Mouse (Mus musculus): ENCODE measurements around the gene Cbarp.

Cbarp gene

DNA sequence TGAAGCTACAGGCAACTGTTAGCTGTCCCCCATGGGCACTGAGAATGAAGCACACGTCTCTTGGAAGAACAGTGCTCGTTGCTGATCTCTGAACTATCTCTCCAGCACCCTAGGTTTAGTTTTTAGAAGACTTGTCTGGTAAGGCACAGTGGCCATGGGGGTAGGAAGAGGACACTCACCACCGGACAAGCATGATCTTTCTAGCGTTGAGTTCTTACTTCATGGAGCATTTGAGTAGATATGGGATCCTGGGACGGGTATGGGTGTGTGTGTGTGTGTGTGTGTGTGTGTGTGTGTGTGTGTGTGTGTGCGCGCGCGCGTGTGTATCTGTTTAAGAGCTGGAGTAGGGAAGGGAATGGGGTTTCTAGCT is at the start of gene Cbarp:
Cbarp (minus strand) TSS at position 170 of the 370 bp plus-strand sequence.
- no peak for DNase-seq (ENCODE audit: low spot score)

DNA sequence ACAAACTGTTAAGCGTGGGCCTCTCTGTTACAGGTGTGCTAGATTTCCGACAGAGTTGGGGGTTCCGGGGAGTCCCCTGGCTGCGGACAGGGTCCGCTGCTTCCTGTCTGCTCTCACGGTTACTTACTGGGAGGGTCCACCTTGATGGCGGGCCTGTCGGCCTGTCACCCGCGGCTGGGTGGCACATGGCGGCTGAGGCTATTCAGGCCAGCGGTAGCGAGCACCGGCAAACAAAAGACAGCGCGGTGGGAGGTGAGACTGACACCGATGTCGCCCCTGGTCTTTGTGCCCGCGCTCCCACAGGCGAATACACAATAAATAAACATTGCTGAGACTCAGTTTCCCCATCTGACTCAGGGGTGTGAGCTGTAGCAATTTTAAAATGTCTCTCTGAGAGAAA is 49.4 kb upstream of the Cbarp start:
- no peak for DNase-seq (ENCODE audit: low spot score)

DNA sequence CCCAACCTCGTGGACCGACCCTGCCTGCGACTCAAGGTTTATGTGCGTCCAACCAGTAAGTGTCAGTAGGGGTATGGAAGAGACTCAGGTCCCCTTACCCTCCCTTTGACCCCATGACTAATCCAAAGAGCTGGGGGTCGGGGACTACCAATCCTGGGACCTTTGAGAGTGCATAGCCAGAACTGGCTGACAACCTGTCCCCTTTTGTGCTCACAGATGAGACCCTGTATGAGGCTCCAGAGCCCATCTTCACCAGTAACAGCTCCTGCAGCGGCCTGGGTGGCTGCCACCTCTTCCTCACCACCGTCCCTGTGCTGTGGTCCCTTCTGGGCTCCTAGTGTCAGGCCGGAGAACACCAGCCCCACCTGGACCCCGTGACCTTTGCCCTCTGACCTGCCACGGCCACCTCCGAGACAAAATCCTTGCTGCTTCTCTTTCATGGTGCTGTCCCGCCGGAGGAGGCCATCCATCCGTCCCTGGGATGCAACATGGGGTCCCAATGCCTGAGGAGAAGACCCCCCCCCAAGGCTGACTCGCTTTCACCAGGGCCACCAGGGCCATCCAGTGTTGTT is 47.9 kb upstream of the Cbarp start:
- no peak for DNase-seq (ENCODE audit: low spot score)

DNA sequence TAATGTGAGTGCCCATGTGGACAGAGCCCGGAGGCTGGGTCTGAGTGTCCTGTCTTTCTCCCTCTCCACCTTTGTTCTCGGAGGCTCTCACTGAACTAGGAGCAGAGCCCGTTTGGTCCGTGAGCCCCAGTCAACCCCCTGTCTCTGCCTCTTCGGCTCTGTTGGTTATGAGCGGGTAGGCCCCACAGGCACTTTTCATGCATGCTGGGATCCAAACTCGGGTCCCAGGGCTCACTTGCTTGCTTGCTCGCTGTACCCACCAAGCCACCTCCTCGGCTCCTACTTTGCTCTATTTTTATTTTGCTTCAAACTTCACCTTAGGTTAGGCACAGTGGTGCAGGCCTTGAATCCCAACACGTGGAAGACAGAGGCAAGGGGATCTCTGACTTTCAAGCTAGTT is 47.1 kb upstream of the Cbarp start:
- no peak for DNase-seq (ENCODE audit: low spot score)

DNA sequence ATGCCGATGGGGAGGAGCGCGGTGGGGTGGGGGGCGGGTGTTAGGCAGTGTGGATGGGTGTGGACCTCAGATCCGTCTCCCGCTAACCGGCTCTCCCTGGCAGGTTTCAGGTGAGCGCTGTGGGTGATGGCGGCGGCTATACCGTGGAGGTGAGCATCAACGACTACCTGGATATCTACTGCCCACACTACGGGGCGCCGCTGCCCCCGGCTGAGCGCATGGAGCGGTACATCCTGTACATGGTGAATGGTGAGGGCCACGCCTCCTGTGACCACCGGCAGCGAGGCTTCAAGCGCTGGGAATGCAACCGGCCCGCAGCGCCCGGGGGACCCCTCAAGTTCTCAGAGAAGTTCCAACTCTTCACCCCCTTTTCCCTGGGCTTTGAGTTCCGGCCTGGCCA is 46.0 kb upstream of the Cbarp start:
- no peak for DNase-seq (ENCODE audit: low spot score)

DNA sequence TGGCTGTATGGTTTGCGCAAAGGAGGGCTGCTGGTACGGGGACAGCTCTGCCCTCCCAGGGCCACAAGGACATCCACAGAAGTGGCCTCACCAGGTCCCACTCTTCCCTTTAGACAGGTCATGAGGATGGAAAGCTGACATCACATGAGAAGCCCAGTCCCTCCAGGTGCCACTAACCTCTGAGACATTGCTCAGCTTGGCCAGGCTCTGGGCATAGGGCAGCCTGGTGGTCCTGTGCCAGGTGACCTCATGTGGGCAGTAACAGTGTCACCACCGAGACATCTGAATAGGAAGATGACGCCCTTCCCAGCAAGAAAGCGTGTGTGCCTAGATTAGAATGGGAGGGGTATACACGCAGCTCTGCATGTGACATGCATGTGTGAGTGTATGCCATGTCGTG is 41.9 kb upstream of the Cbarp start:
- no peak for DNase-seq (ENCODE audit: low spot score)

DNA sequence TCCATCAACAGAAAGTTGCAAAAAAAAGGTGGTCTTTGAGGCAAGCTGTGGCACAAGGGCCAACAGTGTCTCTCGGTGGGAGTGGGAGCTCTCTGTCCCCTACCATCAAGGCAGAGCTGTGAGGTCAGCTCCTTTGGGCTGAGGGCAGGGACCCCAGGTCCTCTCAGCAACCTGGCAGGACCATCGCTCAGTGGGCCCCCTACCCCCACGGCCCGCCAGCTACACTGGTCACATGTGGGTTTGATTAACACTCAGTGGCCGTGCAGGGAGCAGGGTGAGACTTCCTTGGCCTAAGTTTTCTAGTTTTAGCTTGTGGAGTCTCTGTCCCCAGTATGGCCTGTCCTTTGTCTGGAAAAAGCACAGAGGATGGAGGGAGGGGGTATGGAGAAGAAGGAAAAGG is 40.2 kb upstream of the Cbarp start:
- no peak for DNase-seq (ENCODE audit: low spot score)

DNA sequence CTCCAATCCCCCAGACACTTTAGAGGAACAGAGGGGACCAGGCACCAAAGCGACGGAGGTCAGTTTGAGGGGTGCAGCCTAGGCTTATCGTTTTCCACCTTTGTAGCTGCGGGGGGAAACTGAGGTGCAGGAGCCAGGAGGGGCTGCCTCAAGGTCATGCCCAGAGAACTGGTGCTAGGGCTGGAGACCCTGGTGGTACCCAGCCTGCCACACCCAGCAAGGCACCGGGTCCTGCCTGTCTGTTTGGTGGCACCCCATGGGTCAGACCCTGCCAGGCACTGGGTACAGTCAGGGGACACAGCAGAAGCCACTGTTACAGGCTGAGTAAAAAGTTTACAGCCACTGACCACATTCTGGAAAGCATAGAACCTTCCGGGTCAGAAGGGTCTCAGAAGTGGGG is 39.7 kb upstream of the Cbarp start:
- no peak for DNase-seq (ENCODE audit: low spot score)

DNA sequence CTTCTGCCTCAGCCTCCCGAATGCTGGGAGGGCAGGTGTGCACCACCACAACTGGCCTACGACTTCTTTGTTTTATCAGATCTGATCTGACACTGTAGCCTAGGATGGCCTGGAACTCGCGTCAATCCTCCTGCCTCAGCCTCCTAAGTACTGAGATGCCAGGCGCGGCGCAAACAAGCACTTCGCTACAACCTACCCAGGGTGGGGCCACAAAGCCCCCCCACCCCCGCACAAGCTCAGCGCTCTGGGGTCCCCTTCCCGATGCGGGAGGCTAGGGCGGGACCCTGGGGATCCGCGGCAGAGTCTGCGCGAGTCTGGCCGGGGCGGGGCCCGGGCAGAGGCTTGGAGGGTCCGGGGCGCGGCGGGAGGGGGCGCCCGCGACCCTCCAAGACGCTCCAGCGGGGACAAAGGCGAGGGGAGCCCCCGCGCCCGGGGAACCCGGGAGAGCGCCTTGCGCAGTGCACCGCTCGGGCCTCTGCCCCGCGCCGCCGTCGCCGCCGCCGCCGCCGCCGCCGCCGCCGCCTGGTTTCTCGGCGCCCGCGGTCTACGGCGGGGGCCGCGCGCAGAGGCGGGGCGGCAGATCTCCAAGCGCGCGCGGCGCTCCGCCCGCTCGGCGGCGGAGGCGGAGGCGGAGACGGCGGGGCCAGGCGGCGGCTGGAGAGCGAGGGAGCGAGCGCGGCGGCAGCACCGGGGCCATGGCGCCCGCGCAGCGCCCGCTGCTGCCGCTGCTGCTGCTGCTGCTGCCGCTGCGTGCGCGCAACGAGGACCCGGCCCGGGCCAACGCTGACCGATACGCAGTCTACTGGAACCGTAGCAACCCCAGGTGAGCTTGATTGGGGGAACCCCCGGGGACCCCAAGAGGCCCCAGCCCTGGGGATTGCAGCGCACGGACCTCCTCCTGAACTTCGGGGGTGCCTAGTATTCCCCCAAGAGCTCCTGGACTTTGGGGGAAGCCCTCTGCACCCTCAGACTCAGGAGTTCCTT is 38.7 kb upstream of the Cbarp start, which contains the start of gene Efna2:
Efna2 (plus strand) TSS at position 415 of the 984 bp plus-strand sequence.
- DNase-seq (ENCODE audit: low spot score), result no peak

DNA sequence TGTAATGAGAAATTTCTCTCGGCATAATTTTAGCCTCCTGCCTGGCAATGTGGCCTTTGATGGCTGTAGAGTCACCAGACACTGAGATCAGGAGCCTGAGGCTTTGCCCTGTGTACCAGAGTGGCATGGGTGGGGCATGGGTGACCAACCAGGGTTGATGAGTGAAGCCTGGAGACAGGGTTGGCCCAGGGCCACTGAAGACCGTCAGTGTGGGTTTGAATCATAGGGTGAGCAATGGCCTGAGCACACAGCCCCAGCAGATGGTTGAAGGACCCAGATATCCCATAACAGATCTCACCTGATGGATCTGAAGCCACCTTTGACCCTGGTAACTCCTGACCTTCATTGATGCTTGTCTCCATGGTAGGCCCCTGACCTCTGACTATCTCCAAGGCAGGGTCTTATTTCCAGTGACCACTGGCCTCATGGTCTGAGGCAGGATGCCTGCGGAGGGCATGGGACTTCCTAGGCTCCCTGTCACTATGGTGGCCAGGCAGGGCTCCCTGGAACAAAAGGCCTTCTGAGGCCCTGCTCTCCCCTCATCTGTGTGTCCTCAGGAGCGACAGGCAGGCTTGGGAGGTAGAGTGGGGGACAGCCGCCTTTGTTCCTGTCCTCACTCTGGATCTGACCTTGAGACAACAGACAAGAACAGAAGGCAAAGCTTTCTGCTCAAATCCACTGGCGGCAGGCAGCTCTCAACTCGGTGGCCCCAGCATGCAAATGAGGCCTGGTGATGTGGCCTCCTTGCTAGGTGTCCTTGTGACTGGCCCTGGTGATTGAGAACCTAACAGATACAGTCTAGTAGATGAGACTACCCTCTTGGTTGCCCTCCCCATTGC is 37.0 kb upstream of the Cbarp start:
- DNase-seq (ENCODE audit: low spot score), result no peak

DNA sequence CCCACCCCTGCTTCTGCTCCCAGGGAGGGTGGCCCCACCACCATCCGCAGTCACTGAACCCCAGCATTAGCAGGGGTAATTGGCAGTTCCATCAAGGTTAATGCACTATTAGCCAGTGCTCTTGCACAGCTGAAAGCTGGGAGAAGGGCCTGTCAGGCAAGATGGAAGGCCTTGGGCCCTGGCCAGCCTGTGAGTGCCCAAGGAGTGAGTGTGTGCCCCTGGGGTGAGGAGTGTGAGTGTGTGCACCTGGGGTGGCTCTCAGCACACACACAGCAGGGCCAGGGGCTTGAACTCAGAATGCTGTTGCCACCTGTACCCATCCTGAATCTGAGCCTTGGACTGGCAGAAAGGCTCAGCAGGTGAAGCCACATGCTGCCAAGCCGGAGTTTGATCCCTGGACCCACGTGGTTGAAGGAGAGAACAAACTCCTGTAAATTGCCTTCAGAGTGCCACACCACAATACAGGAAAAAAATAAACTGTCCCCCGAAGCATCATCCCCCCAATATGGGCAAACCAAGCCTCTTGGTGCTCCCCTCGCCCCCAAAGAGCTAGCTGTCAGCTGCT is 35.7 kb upstream of the Cbarp start:
- no peak for DNase-seq (ENCODE audit: low spot score)

DNA sequence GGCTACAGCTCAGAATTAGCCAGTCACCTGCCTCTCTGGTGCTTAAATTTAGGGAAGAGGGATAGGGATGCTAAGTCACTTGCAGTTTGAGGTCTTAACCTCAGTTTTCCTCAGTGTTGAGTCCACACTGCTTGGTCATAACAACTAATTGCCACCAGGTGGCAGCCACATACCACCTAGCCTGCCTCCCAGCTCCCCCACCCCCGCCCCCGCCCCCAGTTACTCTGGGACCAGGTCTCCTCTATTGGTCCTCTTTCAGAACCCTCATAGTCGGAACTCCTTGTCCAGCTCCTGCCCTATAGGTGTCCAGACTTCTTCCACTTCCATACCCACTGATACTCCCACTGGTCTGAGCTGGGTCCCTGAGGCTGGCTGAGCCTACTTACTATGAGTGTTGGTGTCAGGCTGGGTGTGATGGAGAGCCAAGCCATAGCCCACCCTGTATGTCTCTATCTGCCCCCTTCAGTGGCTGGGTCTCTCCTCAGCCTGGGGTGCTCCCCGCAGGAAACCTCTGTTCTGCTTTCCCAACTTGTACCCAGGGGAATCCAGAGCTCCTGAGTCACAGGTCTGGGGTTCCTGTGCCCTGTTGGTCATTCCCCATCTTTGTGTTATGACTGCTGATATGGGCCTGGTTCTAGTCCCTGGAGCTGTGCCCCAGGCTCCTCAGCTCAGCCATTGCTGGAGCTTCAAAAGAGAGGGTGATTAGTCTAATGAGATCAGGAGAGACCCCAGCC is 35.1 kb upstream of the Cbarp start:
- DNase-seq (ENCODE audit: low spot score), result no peak

DNA sequence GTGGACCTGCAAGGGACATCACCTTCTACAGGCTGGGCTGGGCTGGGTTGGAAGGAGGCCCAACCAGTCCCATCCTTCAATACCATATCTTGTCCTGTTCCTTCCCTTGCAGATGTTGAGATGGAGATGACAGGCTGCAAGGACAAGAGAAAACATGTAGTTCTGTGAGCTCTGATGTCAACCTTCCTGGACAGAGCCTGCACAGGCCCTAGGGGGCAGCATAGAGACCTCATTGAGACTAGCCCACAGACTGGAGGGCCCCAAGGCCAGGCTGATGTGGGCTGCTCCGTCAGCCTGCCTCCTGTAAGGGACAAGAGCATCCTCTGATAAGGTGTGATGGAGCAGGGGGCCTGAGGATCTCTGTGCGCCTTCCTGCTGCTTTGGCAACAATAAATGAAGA is 34.1 kb upstream of the Cbarp start:
- DNase-seq (ENCODE audit: low spot score), result no peak

DNA sequence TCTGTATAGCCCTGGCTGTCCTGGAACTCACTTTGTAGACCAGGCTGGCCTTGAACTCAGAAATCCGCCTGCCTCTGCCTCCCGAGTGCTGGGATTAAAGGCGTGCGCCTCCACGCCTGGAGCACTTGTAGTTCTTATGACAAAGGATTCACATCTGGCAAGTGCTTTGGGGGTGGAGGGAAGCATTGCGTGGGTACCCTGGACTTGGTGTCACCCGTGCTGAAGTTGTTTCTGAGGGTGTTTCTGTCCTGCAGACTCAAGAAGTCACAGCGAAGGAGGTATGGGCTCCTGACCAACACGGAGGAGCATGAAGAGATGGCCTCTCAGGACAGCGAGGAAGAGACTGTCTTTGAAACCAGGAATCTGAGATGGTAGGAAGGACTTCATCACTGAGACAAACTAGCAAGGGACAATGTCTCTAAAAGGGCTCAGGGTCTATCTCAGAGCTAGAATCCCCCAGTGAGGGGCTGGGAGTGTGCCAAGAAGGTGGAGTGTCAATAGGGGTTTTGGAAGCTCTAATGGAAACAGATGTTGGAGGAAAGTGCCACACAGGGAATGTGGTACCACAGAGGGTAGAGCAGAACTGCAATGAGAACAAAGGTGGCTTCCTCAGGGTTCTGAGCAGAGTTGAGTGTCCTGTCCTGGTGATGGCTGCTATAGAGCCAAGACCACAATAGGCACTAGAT is 33.5 kb upstream of the Cbarp start:
- DNase-seq (ENCODE audit: low spot score), result no peak

DNA sequence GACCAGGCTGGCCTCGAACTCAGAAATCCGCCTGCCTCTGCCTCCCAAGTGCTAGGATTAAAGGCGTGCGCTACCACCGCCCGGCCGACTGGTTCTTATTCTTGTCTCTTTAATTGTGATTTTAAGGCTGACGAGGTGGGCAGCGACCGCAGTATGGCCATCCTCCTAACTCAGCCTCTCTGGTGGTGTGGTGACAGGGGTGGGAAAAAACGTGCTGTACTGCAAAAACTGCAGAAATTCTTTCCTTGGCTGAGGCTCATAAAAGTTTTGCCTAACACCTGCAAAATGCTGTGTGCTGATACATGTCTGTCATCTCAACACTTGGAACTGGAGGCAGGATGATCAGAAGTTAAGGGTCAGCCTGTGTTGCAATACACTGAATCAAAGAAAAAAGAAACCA is 32.7 kb upstream of the Cbarp start:
- DNase-seq (ENCODE audit: low spot score), result no peak

DNA sequence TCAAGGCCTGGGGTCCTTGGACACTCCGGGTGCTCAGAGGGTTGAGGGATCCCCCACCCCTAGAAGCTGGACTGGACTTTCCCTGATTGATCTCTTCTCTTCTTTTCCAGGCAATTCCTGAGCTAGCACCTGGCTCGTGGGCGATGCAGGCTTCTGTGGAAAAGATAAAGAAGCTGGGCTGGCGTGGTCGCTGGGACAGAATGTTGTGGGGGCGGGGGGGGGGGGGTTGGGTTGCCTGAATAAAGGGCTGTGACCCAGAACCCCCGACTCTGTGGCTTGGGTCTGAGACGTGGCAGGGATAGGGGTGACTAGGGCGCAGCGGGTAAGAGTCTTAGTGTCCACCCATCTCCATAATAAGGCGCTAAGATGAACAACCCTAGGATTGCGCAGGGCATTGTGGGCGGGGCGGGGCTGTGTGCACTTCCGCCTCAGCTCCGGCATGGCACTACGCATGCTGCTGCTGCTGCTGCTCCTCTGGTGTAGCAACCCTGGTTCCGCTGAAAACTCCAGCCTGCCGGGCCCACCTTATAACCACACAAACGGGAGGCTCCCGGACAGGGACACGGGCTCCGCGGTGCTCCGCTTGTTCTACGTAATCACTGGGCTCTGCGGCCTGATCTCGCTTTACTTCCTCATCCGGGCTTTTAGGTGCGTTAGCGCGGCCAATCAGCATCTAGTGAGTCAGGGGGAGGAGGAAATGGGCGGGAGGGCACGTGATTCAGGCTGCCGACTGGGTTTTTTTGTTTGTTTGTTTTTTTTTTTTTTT is 32.1 kb upstream of the Cbarp start, which contains the start of gene 1600002K03Rik:
1600002K03Rik (plus strand) TSS at position 418 of the 766 bp plus-strand sequence.
- DNase-seq (ENCODE audit: low spot score), result peak; percentile 88

DNA sequence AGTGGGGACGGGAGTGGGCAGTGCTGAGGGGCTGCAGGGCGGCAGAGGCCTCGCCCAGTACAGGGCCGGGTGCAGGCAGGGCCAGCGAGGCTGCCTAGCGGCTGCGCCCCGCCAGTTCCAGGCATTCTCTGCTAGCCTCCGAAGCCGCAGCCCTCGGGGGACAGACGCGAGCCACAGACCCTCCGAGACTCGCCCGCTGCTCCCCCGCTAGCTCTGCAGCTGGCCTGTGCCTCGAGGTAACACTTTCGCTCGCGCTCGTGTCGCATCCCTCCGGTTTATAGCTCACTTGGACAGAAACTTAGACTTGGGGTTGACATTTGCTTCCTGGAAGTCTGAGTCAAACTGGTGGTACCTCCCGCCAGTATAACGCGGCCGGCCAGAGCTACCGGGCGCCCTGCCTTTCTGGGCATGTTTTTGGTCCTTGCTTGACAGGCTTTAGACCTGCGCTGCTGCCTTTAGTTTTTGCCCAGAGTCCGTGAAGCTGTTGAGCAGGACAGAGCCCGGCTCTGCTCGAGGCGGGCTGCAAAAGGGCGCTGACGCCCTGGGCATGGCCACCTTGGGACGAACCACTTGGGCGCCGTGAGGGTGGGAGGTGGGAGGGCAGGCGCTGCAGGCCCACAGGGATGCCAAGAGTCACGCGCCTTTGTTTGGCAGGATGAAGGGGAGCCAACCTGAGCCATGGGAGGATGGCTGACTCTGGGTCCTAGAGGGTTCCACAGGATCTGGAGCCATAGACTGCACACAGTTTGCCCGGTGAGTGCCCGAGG is 31.3 kb upstream of the Cbarp start:
- no peak for DNase-seq (ENCODE audit: low spot score)

DNA sequence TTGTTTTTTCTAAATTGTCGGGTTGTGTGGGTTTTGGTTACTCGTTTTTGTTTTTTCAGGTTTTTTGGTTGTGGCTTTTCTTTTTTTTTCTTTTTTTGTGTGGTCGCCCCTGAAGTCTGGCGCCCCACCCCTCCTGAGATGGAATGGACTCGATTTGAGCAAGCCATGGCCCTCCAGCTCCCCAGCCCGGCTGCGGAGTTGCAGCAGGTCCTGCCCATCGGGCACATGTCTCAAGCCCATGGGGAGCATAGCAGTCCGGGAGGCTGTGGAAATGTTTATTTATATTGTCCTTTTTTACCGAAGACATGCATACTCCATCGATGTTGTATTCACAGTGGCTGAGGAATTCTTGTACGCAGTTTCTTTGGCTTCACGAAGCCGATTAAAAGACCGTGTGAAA is 30.6 kb upstream of the Cbarp start:
- DNase-seq (ENCODE audit: low spot score), result no peak

DNA sequence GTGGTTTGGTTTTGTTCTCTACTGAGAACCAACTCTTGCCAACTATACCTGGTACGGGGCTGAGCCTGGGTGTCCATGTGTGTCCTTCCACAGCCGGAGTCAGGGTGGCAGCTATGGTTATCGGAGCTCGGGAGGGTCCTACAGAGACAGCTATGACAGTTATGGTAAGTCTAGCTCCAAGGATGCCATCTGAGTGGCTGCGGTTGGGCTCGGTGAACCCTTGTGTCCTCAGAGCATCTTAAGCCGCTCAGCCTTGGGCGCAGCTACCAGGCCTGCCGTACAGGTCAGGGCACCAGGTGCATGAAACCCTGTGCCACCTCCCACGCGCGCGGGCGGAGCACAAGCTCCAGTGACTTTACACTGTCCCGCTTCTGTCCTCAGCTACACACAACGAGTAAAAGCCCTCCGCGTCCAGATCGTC is 30.0 kb upstream of the Cbarp start:
- DNase-seq (ENCODE audit: low spot score), result no peak

All from ovary, postnatal 10 days (tissue).